Mouse (Mus musculus) lung, postnatal 10 days (tissue): ENCODE data around the gene Tnf.
"Not testable (repeated sequence)": the region's sequence is repeated elsewhere in the genome, so short reads cannot be mapped to it uniquely, and the experiment has no call there.

Source experiments
- DNase-seq: peaks from one replicate; pipeline ENCODE4 v3.0.0; 2021

Tnf gene

DNA sequence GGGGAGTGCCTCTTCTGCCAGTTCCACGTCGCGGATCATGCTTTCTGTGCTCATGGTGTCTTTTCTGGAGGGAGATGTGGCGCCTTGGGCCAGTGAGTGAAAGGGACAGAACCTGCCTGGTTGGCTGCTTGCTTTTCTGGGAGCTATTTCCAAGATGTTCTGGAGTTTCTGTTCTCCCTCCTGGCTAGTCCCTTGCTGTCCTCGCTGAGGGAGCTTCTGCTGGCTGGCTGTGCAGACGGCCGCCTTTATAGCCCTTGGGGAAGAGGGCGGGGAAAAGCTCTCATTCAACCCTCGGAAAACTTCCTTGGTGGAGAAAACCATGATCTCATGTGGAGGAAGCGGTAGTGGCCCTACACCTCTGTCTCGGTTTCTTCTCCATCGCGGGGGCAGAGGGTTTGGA, at the start of gene Tnf:
TSS of gene Tnf (minus strand) at position 221 of the 400 bp plus-strand sequence.
- DNase-seq, result peak; percentile 72

DNA sequence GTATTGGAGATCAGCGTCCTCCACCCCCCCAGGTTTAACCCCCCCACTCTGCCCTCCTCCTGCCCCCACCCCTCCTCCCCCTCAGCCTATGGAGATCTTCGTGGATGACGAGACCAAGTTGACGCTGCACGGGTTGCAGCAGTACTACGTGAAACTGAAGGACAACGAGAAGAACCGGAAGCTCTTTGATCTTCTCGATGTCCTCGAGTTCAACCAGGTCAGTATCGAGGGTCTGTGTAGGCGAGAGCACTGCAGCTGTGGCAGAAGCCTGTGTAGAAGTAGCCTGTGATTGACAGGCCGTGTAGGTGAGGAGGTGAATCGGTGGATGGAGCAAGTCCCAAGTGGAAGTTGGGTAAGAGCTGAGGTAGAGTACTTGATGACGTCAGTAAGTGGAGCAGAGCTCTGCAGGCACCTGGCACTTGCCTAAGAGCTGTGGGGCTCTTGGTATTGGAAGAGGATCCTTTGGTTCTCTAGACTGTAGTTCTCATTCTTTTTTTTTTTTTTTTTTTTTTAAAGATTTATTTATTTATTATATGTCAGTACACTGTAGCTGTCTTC, 49.4 kb upstream of the Tnf start:
- DNase-seq, result peak; percentile 74

DNA sequence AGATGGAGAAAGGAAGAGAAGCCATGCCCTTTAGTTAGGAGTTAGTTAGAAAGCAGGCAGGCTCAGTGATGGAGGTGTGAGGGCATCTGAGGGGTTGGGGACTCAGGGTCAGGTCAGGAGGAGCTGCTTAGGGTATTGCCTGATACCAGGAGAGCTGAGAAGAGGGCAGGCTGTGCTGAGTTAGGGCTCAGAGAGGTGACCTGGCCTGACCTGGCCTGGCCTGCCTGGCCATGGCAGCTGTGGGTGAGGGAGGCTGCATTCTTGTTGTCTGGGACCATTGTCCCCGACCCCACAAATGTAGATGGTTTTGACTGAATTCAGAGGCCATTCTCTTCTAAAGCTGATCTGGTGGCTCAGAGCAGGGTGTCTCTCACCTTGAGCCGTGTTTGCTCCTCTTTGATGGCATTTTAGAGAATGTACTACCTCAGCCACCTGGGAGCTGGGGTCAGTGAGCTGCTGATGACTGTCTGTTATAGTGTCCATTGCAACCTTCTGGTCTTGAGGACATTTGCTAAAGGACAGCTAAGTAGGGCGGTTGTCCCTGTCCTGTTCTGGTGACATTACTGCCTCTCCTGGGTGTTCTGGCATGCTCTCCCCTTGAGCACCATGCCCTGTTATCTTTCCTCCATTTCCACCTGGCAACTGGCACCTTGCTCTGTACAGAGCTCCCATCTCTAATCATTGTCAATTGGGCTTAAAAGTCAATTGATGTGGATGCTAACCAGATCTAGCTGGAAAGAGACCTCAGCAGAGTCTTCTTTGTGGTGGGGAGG, 48.7 kb upstream of the Tnf start:
- DNase-seq, result no peak

DNA sequence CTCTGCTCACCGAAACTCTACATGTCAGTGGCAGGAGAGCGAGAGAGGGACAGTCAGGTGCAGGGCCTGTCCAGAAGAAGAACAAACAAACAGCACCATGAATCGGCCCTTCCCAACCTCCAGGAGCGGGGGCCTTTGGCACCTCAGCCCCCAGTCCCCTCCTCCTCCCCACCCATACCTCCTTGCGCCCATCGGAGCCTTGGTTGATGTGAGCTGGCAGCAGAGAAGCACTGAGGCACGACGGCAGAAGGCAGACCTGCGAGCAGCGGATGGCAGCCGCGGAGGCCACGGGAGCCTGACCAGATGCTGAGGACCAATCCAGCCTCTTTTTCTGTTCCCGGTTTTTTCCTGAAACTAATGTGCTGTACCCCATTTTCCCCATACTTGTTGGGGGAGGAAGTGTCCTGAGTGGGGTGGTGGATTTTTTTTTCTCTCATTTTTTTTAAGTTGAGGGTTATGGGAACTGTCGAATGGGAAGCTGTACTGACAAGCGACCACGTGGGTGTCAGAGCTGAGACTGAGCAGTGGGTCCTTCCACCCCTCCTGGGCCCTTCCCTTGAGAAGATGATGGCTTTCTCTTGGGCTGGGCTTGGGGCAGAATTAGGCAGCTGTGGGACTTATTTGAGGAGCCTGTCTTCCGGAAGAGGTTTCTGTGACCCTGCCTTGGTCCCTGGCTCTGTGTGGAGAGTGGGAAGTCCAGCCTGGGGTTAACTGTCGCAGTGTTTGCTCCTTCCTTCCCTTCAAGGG, 47.8 kb upstream of the Tnf start:
- no peak for DNase-seq

DNA sequence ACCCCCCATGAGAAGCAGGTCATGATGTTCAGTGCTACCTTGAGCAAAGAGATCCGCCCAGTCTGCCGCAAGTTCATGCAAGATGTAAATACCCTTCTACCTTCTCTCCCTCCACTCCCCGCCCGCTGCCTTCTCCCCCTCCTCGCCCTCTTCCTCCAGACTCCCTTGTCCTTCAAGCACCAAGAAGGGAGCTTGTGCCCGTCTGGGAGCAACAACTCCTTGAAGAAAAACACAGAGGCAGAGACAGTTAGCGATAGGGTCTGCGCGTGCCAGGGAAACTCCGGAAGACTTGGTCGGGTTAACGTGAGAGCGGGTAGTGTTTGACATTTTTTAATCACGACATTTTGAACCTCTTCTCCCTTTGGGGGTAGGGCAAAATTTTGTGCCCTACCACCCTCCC, 47.2 kb upstream of the Tnf start:
- no peak for DNase-seq

DNA sequence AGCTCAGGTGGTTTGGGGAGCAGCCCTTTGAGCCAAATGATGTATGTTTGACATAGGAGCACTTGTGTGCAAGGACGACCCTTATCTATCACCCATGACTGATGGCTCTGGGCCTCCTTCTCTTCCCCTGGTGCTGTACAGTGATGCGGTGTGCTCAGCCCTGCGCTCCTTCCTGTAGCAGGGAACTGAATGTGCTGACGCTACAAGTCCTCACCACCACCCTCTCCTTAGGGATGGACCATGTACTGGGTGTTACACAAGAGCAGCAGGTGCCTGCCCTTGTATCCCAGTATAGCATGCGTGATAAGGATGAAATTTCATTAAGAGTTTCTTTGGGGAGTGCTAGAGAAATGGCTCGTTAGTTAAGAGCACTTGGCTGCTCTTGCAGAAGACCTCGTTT, 45.3 kb upstream of the Tnf start:
- no peak for DNase-seq

DNA sequence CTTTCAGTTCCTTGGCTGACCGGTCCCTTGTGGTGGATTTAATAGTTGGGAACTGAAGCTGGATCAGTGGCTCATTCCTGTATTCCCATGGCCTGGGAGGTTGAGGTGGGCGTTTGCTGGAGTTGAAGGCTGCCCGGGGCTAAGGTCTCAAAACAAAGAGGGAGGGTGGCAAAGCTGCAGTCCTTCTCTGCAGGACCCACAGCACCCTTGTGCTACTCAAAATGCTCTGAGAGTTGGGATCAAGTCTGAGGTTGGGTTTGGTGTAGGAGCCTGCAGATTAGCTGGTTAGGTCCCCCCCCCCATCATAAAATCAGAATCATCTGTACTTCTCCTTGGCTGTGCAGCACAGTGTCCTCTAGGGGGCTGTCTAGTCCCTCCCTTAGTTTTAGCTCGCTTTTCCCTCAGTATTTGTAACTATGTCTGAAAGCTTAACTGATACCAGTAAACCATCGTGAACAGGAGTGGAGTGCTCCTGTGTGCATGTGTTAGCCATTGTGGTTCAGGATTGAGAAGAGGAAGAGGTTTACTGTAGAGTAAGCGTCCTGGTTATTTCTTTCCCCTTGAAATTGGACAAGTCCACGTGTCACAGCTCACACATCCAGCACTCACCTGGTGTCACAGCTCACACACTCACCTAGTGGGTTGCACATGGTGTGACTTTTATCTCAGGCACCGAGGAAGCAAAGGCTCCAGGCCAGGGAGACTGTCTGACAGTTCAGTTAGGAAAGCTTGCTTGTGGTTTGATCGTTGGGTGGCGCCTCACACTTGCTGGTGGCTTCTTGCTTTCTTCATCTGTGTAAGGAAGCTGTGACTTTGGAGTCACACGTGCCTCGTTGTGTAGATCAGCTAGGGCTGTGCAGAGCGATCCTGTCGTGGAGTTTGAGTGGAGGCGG, 44.2 kb upstream of the Tnf start:
- no peak for DNase-seq

DNA sequence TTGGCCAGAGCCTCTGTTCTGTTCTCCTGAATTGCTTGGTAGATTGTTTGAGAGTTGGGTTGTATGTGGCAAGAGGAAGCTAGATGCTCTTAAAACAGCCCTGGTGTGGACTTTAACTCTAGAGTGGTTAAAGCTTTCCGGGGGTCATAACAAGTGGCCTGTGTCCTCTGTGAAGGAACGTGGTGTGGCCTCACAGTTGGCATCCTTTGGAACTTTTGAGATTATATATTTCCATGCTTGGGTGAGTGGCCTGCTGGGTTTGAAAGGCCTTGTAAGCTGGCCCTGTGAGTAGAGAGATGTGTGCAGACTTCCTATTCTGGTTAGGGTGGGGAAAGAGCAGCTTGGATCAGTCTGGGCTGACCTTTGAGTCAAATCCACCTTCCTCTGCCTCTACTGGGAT, 43.2 kb upstream of the Tnf start:
- DNase-seq, result no peak

DNA sequence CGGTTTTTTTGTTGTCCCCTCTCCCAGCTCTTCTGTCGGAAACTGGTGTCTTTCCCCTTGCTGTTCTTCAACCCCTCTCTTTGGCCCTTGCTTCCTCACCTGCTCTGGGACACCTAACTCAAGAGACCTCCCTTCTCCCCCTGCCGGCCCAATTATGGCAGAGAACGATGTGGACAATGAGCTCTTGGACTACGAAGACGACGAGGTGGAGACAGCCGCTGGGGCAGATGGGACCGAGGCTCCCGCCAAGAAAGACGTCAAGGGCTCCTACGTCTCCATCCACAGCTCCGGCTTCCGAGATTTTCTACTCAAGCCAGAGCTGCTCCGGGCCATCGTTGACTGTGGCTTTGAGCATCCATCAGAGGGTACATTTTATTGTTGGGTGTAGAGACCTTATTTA, 41.3 kb upstream of the Tnf start:
- peak; percentile 76 for DNase-seq

DNA sequence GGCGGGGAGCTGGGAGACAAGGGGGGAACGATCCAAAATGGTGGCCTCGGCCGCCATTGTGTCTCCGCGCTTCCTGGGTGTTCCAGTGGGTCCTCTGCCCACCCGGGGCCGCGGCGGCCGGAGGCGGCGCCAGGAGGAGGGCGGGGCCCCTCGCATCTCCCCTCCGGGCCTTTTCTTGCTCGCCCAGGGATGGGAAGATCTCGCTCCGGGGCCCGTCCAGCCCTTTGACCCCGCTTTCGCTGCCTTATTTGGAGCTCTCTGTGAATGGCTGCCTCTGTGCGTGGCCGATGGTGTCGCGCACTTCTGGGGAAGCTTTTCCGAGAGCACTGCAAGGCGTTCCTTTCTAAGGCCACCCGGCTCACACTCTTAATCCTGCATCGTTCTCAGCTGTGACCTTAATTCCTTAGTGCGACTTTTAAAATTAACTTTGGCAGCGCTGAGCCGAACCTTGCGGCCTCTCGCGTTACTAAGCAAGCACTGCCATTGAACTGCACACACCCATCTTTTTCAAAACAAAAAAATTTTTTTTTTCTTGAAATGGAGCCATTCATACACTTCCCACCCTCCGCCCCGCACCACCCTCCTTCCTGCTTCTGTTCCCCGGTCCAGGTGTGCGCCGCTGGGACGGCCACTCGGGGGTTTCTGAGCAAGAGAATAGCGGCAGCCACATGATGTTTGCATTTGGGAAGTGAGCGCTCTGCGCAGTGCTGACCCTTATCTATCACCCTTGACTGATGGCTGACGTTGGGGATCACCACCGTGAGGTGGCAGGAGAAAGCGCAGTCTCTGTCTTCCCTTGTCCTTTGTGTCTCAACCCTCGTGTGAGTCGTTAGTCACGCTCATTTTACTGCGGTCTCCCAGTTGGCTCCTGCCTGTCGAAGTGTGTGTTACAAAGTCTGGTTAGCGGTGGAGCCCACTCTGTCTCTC, 40.5 kb upstream of the Tnf start:
- DNase-seq, result peak; percentile 79

DNA sequence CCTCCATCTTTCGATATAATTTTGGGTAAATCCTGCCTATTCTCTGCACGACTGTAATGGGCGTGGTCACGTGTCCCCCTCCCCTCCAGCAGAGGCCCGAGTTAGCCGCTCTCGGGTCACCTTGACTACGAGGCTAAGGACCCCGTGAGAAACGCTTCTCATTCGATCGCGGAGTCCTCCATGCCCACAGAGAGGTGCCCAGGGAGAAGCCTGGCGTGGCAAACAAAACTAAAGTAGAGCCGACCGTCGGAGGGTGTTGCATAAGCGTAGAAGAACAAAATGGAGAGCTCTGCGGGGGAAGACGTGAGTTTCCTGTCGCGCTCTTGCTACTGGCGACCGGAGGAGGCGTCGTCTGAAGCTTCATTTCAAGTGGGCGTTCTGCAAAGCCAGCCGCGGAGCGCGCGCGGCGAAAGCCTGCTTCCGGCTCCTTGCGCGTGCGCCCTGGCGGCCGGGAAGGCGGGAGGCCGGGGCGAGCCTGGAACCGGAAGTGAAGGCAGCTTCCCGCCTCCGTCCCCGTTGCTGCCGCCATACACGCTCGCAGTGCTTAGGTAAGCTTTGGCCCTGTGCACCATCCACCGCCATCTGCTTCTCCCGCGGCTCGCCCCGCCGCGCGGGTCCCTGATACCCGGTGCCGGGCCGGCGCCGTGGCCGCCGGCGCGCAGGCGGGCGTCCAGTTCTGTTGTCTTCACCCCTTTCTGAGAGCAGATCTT, 39.7 kb upstream of the Tnf start, which contains the start of gene Ddx39b:
TSS of gene Ddx39b (plus strand) at position 442 of the 710 bp plus-strand sequence.
- peak; percentile 96 for DNase-seq

DNA sequence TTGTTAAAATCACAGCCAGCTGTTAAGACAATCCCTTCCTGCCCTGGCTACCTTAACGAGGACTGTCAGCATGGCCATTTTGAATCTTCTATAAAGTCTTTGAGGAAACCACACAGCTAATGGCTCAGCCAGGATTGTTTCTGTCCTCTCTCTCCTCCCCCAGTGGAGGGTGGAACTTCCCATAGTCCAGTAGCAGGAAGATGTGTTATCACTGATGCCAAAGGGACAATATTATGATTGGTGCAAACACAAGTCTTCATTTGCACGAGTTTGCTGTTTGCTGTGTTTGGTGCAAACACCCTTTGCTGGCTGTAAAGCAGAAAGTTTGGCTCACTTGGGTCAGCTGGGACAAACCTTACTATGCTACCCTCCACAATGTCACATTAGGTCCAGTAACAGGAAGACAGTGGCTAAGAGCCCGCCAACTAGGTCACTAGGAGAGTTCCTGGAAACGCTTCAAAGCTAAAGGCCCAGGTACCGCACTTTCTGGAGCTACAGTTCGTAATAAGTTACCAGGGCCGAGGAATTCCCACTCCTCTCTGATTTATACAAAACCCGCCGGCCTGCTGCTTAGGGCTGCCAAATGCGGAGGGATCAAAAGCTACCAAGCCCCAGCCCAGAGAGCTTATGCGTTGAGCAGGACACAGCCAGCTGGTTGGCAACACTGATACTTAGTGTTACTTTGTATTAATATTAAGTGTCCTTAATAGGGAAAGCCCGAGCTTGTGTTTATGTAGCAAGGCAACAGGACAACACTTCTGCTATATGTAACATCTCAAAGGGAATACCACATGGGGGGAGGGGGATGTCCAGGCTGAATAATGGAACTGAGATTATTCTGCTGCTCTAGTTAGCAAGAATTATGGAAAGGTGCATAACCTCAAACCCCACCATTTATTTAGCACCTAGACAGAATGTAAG, 38.8 kb upstream of the Tnf start:
- no peak for DNase-seq

DNA sequence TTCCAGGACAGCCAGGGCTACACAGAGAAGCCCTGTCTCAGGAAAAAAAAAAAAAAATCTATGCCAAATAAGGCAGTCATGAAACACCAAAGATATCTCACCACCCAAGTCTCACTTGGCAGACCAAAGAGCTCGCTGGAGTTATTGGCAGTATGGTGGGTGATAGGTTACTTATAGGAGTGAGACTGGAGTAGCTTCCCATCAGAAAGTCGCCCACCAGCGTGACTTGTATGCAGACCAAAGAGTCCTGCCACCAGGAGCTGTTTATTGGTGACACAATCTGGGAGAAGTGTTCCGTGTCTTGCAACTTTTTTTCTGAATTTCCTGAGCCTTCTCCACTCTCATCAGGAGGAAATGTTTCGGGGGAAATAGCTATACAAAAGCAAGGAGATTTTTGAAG, 37.9 kb upstream of the Tnf start:
- no peak for DNase-seq

DNA sequence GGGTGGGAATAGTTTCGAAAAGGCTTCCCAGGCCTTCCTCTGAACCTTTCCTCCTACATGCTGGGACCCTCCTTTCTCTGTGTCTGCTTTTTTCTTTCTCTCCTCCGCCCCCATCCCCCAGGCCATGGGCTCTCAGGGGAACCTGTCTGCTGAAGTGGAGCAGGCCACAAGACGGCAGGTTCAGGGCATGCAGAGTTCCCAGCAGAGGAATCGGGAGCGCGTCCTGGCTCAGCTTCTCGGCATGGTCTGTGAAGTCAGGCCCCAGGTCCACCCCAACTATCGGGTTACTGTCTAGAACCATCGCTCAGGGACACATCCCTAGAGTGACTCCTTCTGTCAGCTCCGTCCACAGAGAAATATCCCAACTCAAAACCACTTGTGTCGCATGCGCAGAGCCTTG, 35.7 kb upstream of the Tnf start:
- no peak for DNase-seq

DNA sequence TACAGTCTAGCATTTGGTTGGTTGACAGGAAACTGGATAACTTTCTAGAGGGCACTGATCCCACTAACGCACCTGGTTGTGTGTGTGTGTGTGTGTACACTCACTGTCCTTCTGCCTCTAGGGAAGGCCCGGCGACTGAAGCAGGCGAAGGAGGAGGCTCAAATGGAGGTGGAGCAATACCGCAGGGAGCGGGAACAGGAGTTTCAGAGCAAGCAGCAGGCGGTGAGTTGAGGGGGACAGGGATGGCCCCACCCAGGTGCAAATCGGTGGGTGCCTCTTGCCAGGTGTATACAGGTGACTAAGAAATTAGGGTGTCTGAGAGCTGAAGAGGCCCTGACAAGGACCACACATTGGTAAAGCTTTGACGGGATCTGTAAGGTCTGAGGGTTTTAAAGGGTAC, 35.2 kb upstream of the Tnf start:
- no peak for DNase-seq

DNA sequence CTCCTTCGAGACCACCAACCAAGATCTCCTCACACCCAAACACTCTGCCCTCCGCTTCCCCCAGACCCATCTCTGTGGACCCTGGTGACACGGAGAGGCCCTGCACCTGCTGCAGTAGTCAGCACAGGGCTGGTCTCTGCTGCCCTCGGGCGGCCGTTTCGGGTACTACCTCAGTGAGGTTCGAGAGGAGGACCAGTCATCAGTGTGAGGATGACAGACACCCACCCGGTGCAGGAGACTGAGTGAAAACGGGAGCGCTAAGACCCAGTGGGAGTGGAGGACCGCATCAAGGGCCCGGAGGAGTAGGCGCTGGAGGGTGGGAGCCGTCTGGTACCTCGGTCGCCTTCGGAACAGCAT, 34.6 kb upstream of the Tnf start:
- peak; percentile 98 for DNase-seq

DNA sequence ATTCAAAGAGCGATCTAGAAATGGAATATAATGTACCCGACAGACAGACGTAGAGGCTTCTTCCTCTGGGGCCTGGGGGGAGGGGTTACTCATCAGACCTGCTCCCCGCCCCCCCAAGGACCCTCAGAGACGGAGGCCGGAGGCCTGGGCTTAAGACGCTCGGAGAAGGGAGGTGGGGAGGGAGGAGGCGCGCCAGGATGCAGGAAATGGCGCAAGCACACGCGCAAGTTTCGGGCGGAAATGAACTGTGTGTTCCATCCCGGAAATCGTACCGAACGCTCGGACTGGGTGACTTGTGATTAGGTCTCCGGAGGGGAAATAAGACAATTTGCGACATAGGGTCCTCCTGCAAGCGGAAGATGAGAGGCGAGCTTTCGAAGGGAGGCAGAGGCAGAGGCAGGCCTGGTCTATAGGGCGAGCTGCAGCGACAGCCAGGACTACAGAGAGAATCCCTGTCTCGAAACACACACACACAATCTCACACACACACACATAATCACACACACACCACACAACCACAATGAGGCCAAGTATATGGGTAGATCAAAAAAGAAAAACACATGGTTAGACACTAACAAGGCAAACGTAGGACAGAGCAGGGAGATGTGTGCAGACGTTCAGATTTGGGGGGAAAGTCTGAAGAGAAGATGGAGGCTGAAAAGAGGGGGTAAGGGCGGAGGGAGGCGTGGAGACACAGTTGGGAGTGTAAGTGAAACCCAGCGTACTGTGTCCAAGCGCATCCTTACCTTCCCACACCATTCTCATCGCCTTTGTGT, 34.0 kb upstream of the Tnf start, which contains the start of gene Nfkbil1:
TSS of gene Nfkbil1 (minus strand) at position 179 of the 776 bp plus-strand sequence.
- DNase-seq, result peak; percentile 96

DNA sequence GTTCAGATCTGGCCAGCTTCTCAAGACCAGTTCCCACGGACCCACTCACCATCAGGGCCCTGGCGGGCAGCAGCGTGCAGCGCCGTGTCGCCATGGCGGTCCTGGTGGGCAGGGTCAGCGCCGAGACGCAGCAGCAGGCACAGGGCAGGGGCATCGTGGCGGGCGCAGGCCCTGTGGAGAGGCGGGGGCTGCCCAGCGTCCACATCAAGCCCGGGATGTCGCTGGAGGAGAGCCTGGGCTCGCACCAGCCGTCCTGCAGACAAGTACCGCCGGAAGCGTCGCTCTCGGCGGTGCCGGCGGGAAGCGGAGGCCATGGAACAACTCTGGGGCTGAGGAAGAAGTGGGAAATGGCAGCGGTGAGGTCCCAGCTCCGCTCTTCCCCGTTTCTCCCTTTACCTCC, 33.1 kb upstream of the Tnf start:
- peak; percentile 62 for DNase-seq

DNA sequence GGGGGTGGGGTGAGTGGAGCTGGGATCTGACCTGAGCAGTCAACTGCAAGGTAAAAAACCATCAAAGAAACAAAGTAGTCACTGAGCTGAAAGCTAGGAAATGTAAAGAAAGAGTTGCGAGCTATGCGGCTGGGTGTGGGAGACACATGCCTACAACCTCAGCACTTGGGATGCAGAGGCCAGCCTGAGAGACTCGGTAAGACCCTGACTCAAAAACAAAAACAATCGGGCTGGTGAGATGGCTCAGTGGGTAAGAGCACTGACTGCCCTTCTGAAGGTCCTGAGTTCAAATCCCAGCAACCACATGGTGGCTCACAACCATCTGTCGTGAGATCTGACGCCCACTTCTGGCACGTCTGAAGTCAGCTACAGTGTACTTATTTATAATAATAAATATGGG, 32.3 kb upstream of the Tnf start:
- not testable (repeated sequence) for DNase-seq
